Mouse (Mus musculus) liver, adult 2 months (tissue): ENCODE measurements around the gene Dmac2. TPM values are rescaled to one million over a fixed set of nuclear protein-coding genes. Genes with fewer than 3 reads are reported as not detected.

Experiments
- DNase-seq: peaks from one replicate; pipeline ENCODE4 v3.0.0-alpha.2; 2011; ENCODE audit warnings: low read depth, low spot score; ENCODE audit errors: extremely low read depth
- H3K27ac ChIP-seq: fragments of 200-500 bp; replicated peaks from 2 replicates; pipeline ENCODE4 v1.5.1; 2012; ENCODE audit warnings: low read depth, mild to moderate bottlenecking, control low read depth, inconsistent platforms, low read length; ENCODE audit not compliant: insufficient read depth
- H3K27me3 ChIP-seq: fragments of 200-500 bp; 2 replicates; pipeline ENCODE4 v1.6.1; 2012; ENCODE audit warnings: mild to moderate bottlenecking, moderate library complexity, low read length, inconsistent platforms; ENCODE audit not compliant: control insufficient read depth, insufficient read depth
- H3K36me3 ChIP-seq: fragments of 200-500 bp; 2 replicates; pipeline ENCODE4 v1.6.1; 2012; ENCODE audit warnings: low read length, inconsistent platforms; ENCODE audit not compliant: control insufficient read depth, insufficient read depth
- H3K4me1 ChIP-seq: fragments of 200-500 bp; 2 replicates; pipeline ENCODE4 v1.6.1; 2011; ENCODE audit warnings: low read length; ENCODE audit not compliant: control insufficient read depth, insufficient read depth
- H3K4me3 ChIP-seq: fragments of 200-500 bp; 2 replicates; pipeline ENCODE4 v1.5.1; 2011; ENCODE audit warnings: low read depth, mild to moderate bottlenecking, control low read depth, low read length, moderate library complexity; ENCODE audit not compliant: insufficient read depth
- H3K79me2 ChIP-seq: fragments of 200-500 bp; 2 replicates; pipeline ENCODE4 v1.6.1; 2012; ENCODE audit warnings: inconsistent platforms, mild to moderate bottlenecking, low read length, moderate library complexity; ENCODE audit not compliant: control insufficient read depth, insufficient read depth
- H3K9ac ChIP-seq: fragments of 200-500 bp; 2 replicates; pipeline ENCODE4 v1.6.1; 2012; ENCODE audit warnings: low read depth, mild to moderate bottlenecking, control low read depth, inconsistent platforms, low read length
- CTCF ChIP-seq: fragments of 200-500 bp; IDR thresholded peaks from 2 replicates; pipeline ENCODE4 v1.5.1; 2011; ENCODE audit warnings: low read depth, low read length, control low read depth
- POLR2A ChIP-seq: fragments of 200-500 bp; IDR thresholded peaks from 2 replicates; pipeline ENCODE4 v1.6.1; 2011; ENCODE audit warnings: low read length, control low read depth; ENCODE audit not compliant: insufficient read depth; ENCODE audit errors: extremely low read depth
- WGBS: fragments of 180-500 bp; shearing (Covaris S2); methylation state at CpG from one replicate; pipeline ENCODE4 v1.1.7; 2018; 5-methylcytosine and 5-hydroxymethylcytosine counted together
- polyA plus RNA-seq: library from polyadenylated mRNA; depleted of rRNA; stranded (reverse); fragments of >200 nt; gene quantifications from 2 replicates; pipeline ENCODE4 v1.2.3, GENCODE M21; 2012; rRNA removed
- total RNA-seq: library from RNA; depleted of rRNA; stranded (reverse); fragments of >200 nt; gene quantifications from 2 replicates; pipeline ENCODE4 v1.2.3, GENCODE M21; 2014; rRNA removed

Dmac2 gene
- total and polyA plus RNA-seq, 2 experiments = 40.7 to 64.0 TPM

GRCm38 (mm10) chr7:25674297-25674696 is 55.1 kb downstream of the Dmac2 start:
- DNase-seq = no peak
- Histone ChIP-seq H3K27me3 (peaks cover 4% of the 10 kb centered on the region; the same call in 1 of the 2 replicates), H3K79me2 (no peaks in the 10 kb centered on the region), H3K27ac (no peak overlapping the region), H3K9ac (no peak overlapping the region), H3K4me3 (no peak overlapping the region), H3K36me3 (no peaks in the 10 kb centered on the region), H3K4me1 (peaks cover 1% of the 10 kb centered on the region; the same call in 1 of the 2 replicates)
- TF ChIP-seq POLR2A (no peak), CTCF (no peak)
- 27% methylated on average over 9 of the region's 9 CpGs for WGBS

- H3K4me1 ChIP-seq = peaks cover 1% of the 10 kb centered on the region; the same call in 1 of the 2 replicates
- H3K9ac ChIP-seq = no peak within 1 kb of the TSS
- no peaks in the 10 kb centered on the region for H3K36me3 ChIP-seq
- 4% methylated on average over 29 of the region's 29 CpGs for WGBS
- no peak for DNase-seq
- no peak within 1 kb of the TSS for H3K27ac ChIP-seq
- no peak within 1 kb of the TSS for H3K4me3 ChIP-seq
- H3K79me2 ChIP-seq = no peaks in the 10 kb centered on the region
- TF ChIP-seq POLR2A (no peak), CTCF (no peak)
- H3K27me3 ChIP-seq = peaks cover 4% of the 10 kb centered on the region; the same call in 1 of the 2 replicates
These were observed 55.6 kb downstream of the Dmac2 start, which contains the start of gene Tmem91 for GRCm38 (mm10) chr7:25674719-25675300. Gene Tmem91 (minus strand): TSS chr7:25675166.

Other genes starting within 250 kb of the Dmac2 start
- gene Cnfn, start 249.7 kb upstream of the Dmac2 start, total RNA-seq = not detected in 2 replicates
- gene Cnfn, start 249.7 kb upstream of the Dmac2 start, polyA plus RNA-seq = not detected in 2 replicates
- 8.3 and 8.7 TPM in 2 replicates for gene Lipe, start 220.7 kb upstream of the Dmac2 start, total RNA-seq
- gene Lipe, start 220.7 kb upstream of the Dmac2 start, polyA plus RNA-seq = 9.8 and 11.3 TPM in 2 replicates
- gene Cxcl17, start 206.5 kb upstream of the Dmac2 start, total RNA-seq = not detected in 2 replicates
- not detected in 2 replicates for gene Cxcl17, start 206.5 kb upstream of the Dmac2 start, polyA plus RNA-seq
- gene Ceacam1, start 141.8 kb upstream of the Dmac2 start, total RNA-seq = 45.5 and 59.6 TPM in 2 replicates
- 84.8 and 87.9 TPM in 2 replicates for gene Ceacam1, start 141.8 kb upstream of the Dmac2 start, polyA plus RNA-seq
- 0.07 TPM in 1 of 2 replicates, not detected in the other for gene Ceacam2, start 79.6 kb upstream of the Dmac2 start, total RNA-seq
- 0.10 and 0.34 TPM in 2 replicates for gene Ceacam2, start 79.6 kb upstream of the Dmac2 start, polyA plus RNA-seq
- not detected in 2 replicates for gene Erich4, start 3.5 kb upstream of the Dmac2 start, total RNA-seq
- gene Erich4, start 3.5 kb upstream of the Dmac2 start, polyA plus RNA-seq = not detected in 2 replicates
- gene B3gnt8, start 7.2 kb downstream of the Dmac2 start, total RNA-seq = 0.46 and 0.67 TPM in 2 replicates
- gene B3gnt8, start 7.2 kb downstream of the Dmac2 start, polyA plus RNA-seq = 0.90 and 1.1 TPM in 2 replicates
- gene Bckdha, start 39.6 kb downstream of the Dmac2 start, total RNA-seq = 273 and 293 TPM in 2 replicates
- 521 and 573 TPM in 2 replicates for gene Bckdha, start 39.6 kb downstream of the Dmac2 start, polyA plus RNA-seq
- gene Exosc5, start 39.8 kb downstream of the Dmac2 start, total RNA-seq = 30.4 and 32.1 TPM in 2 replicates
- 70.3 and 75.1 TPM in 2 replicates for gene Exosc5, start 39.8 kb downstream of the Dmac2 start, polyA plus RNA-seq
- gene Tmem91, start 55.8 kb downstream of the Dmac2 start, total RNA-seq = not detected in 2 replicates
- not detected in 2 replicates for gene Tmem91, start 55.8 kb downstream of the Dmac2 start, polyA plus RNA-seq
- gene B9d2, start 61.4 kb downstream of the Dmac2 start, total RNA-seq = 4.2 and 6.8 TPM in 2 replicates
- 21.0 and 22.5 TPM in 2 replicates for gene B9d2, start 61.4 kb downstream of the Dmac2 start, polyA plus RNA-seq
- gene Tgfb1, start 67.6 kb downstream of the Dmac2 start, total RNA-seq = 1.8 and 5.6 TPM in 2 replicates
- gene Tgfb1, start 67.6 kb downstream of the Dmac2 start, polyA plus RNA-seq = 4.8 and 6.8 TPM in 2 replicates
- gene Ccdc97, start 99.7 kb downstream of the Dmac2 start, total RNA-seq = 6.8 and 10.7 TPM in 2 replicates
- 34.1 and 38.4 TPM in 2 replicates for gene Ccdc97, start 99.7 kb downstream of the Dmac2 start, polyA plus RNA-seq
- gene Hnrnpul1, start 135.3 kb downstream of the Dmac2 start, total RNA-seq = 30.0 and 32.7 TPM in 2 replicates
- 21.7 and 23.3 TPM in 2 replicates for gene Hnrnpul1, start 135.3 kb downstream of the Dmac2 start, polyA plus RNA-seq
- 12.4 and 18.0 TPM in 2 replicates for gene Axl, start 169.3 kb downstream of the Dmac2 start, total RNA-seq
- gene Axl, start 169.3 kb downstream of the Dmac2 start, polyA plus RNA-seq = 6.3 and 11.4 TPM in 2 replicates
- 0.13 and 0.28 TPM in 2 replicates for gene Cyp2s1, start 197.5 kb downstream of the Dmac2 start, total RNA-seq
- gene Cyp2s1, start 197.5 kb downstream of the Dmac2 start, polyA plus RNA-seq = 0.37 and 0.41 TPM in 2 replicates